Comparison of ENCODE assay signal across 9 mouse cellular contexts in the genomic region with DNA sequence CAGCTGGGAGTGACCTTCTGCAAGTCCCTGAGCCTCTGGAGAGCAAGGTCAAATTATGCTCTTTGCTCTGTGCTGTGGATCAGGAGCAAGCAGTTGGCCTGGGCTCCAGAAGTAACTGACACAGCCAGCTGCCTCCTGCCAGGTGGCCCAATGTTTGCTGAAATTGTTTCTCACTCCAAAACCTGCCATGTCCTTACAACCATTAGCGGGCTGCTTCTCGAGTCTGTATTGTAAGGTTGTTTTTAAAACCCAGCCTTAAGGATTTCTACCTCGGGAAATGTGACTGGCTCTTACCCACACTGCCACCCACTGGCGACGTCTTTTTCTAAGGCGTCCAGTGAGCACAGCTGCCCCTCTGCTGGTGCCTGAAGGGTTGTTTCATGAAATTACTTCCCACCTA. TPM values are rescaled to one million over a fixed set of nuclear protein-coding genes. Genes with fewer than 3 reads are reported as not detected.
DNase-seq lines count a peak whose midpoint lies in the region; ATAC-seq and TF ChIP-seq lines count a peak whose summit lies in the region.
"Had no signal": no experiment of that assay in that cellular context is flagged by ENCODE, and none has a peak within 500 bp of the region (broad histone marks: within the 10 kb centered on the region; RNA-seq: fewer than 3 reads in every experiment).

No protein-coding gene starts in this region.

- H3K9ac ChIP-seq in lung, embryonic 14.5 days: no peak overlapping the region

- H3K27me3 ChIP-seq in lung, embryonic 14.5 days (ENCODE audit: insufficient read depth, low read length): no peaks in the 10 kb centered on the region

- H3K4me3 ChIP-seq in lung, embryonic 14.5 days (ENCODE audit: low read depth, low read length): no peak overlapping the region
- H3K4me3 ChIP-seq: erythroblast, embryonic 14.5 days had no signal

- no peak overlapping the region for H3K27ac ChIP-seq in lung, embryonic 14.5 days (ENCODE audit: low read depth)

- intact Hi-C loops in heart, postnatal 36 days (cut with DNase I): loop anchor here (1.0 kb wide), 1 partner anchor 439 kb away; no protein-coding TSS in a partner anchor

- DNase-seq in kidney, adult 9 months: peak; percentile 72
- DNase-seq in kidney, adult 11 months: no peak
- peak; percentile 79 for DNase-seq in NIH3T3 (ENCODE audit: low read depth)
- DNase-seq in embryo, embryonic 10.5 days (ENCODE audit: low spot score): peak; percentile 82
- DNase-seq in heart, postnatal 36 days: peak; percentile 63 to 65
- DNase-seq in lung, embryonic 14.5 days: peak; percentile 84
- peak; percentile 71 for DNase-seq in right cerebral cortex, postnatal 4 days

- under 1% methylated on average over 6 of the region's 6 CpGs for WGBS in lung, embryonic 14.5 days

- TF ChIP-seq CTCF in lung, embryonic 14.5 days (IDR thresholded peaks at IDR 0.05; ENCODE audit: low read depth): peak; percentile 85

- H3K4me1 ChIP-seq in lung, embryonic 14.5 days (ENCODE audit: insufficient read depth): no peaks in the 10 kb centered on the region

- no peaks in the 10 kb centered on the region for H3K36me3 ChIP-seq in lung, embryonic 14.5 days (ENCODE audit: insufficient read depth)

- H3K4me2 ChIP-seq in lung, embryonic 14.5 days: no peak overlapping the region

- ATAC-seq in lung, embryonic 14.5 days (ENCODE audit: insufficient read depth): no peak
- no peak for ATAC-seq in erythroblast, adult 5-6 weeks (replicated peaks; ENCODE audit: low FRiP score, poor library complexity, severe bottlenecking)

- no peaks in the 10 kb centered on the region for H3K9me3 ChIP-seq in lung, embryonic 14.5 days (ENCODE audit: low read depth, low read length)

RNA-seq across cellular contexts. Expression of gene Irs2, which starts 5.0 kb away (rescaled TPM):
- total RNA-seq in heart, postnatal 36 days (2021): 10 to 100 TPM; 13.2 to 33.5 TPM
- 5.7 TPM in 2 replicates for polyA plus RNA-seq in lung, embryonic 14.5 days (2014; fragmentation: Nextera tagmentation; extraction: Ambion mirVana)
- total RNA-seq in erythroblast, adult 5-6 weeks (2015; ENCODE audit: low replicate concordance): 12.1 and 15.2 TPM in 2 replicates
- total RNA-seq in erythroblast, adult 5-6 weeks (2017; ENCODE audit: low replicate concordance): 10.6 and 13.5 TPM in 2 replicates
